Mouse (Mus musculus) splenic B cell, adult 2 months (primary cell): ENCODE results near the gene Poc1a.
A peak's percentile ranks its signal among the peaks of the same experiment; 100 is the strongest.

Source experiments
- DNase-seq: peaks from one replicate; pipeline ENCODE4 v3.0.0-alpha.2; 2011; ENCODE audit warnings: low read depth, low spot score
- H3K27me3 ChIP-seq: 2 replicates; pipeline ENCODE4 v1.6.1; 2012; ENCODE audit warnings: mild to moderate bottlenecking, low read length, moderate library complexity, mixed read lengths; ENCODE audit not compliant: control insufficient read depth, poor library complexity, insufficient read depth, severe bottlenecking
- H3K36me3 ChIP-seq: 2 replicates; pipeline ENCODE4 v1.6.1; 2012; ENCODE audit warnings: mild to moderate bottlenecking, low read length, moderate library complexity, mixed read lengths; ENCODE audit not compliant: control insufficient read depth, poor library complexity, insufficient read depth, severe bottlenecking

Poc1a gene

DNA sequence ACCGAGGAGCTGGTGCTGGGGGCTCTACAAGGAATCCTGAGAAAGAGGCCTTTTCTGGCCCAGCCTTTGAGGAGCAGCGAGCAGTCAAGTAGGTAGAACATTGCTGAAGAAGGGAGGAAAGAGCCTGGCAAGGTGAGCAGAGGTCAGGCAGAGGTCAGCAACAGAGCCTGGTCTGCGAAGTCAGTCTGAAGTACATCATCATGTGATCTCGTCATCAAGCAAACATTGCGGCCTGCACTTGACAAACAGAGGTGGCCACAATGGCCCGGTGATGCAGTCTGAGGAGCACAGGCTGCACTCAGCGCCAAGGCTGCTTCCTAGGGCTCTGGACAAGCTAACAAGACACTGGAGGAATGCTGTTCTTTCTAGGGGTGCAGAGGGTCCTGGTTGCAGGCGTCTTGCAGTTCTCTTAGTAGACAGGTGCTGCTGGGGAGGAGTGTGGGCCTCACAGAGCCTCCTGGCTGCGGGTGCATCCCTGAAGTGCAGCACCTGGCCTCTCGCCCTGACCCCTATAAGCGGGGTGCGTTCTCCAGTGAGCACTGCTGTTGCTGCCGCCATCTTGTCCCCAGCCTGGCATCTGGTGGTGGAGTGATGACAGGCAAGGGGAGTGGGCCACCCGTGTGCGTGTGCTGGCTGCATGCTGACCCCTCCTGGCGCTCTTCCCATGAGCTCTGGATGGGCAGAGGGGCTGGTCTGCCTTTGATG is 21.7 kb downstream of the Poc1a start:
- no peak for DNase-seq
- Histone ChIP-seq H3K27me3 (no peaks in the 10 kb centered on the region), H3K36me3 (no peaks in the 10 kb centered on the region)

DNA sequence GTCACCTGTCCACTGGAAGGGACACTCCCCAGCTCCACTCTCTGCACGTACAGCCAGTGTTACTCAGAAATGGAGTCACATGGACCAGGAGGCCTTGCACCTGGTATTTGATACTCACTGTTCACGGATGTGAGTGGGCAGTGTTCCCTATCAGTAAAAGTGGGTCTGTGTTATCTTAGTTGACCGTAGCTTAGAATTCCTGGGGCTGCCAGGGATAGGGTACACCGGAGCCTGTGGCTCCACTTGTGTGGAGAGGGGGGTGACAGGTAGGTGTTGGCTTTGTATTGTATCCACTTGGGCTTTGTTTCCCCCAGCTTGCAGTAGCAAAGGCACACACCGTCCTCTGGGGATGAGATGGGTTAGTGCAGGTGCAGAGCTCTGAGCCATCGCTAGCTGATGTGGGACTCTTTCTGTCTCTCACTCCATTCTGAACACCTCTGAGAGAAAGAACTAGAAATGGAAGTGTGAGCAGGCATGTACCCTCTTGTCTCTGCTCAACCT is 22.6 kb downstream of the Poc1a start:
- DNase-seq, result no peak

DNA sequence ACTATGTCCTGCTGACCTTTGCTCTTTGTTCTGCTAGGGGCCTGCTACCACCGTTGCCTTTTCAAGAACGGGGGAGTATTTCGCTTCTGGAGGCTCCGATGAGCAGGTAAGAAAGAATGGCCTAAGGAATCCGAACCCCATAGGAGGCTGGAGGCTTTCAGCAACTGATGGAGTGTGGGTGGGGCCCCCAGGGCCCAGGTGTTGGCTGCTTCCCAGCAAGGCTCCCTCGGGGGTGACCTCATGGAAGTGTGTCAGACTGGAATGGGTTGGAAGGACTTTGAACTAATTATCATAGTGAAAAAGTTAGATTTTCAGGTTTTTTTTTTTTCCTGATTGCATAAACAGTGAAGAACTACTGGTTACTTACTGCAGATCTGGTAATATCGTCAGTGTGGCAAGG is 24.4 kb downstream of the Poc1a start:
- no peak for DNase-seq
- Histone ChIP-seq H3K36me3 (no peaks in the 10 kb centered on the region), H3K27me3 (no peaks in the 10 kb centered on the region)

More for the DNA sequence above, 22.6 kb downstream of the Poc1a start:
- Histone ChIP-seq H3K36me3 (no peaks in the 10 kb centered on the region), H3K27me3 (no peaks in the 10 kb centered on the region)

DNA sequence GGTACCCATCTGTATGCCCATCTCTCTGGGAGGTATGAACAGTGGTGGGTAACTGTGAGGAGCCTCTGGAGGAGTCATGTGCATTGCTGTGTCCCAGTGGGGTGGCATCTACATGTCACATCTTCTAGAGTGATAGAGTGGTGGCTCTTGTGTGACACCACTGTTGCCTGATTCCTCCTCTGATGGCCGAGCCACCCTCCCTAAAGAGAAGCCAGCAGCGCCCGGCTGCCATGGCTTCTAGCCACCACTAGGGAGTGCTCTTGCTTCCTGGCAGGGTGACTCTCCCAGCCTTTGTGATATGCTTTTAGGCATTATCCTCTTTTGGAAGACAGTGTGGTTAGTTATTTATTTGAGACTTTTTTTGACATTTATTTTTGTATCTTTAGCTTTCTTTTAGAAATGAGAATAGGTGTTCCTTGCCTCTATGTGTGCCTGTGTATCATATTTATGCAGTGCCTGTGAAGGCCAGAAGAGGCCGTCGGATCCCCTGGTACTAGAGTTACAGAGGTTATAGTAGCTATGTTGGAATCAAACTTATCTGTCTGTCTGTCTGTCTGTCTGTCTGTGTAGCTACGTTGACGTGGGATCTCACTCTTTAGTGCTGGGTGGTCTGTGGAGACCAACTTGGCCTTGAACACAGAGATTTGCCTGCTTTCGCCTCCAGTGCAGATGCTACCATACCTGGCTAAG is 25.9 kb downstream of the Poc1a start:
- DNase-seq, result peak; percentile 77
- H3K27me3 ChIP-seq, result no peaks in the 10 kb centered on the region
- H3K36me3 ChIP-seq, result no peaks in the 10 kb centered on the region

DNA sequence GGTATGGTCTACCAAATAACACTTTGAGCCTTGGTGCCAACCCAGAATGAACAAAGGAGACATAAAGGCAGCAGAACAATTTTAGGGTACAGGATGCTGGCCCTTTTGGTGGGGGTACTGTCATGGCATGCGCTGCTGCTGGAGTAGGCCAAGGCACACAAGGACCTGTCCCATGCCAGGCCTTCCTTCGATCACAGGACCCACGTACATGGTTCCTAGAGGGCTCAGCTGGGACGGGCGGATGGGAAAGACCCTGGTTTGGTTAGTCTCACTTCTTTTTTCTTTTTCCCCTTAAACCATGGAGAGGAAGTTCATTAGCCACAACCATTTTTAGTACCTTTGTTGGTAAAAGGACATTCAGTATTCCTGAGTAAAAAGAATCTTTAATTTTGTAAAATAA is 27.3 kb downstream of the Poc1a start:
- DNase-seq, result no peak
- no peaks in the 10 kb centered on the region for H3K27me3 ChIP-seq
- H3K36me3 ChIP-seq, result no peaks in the 10 kb centered on the region

DNA sequence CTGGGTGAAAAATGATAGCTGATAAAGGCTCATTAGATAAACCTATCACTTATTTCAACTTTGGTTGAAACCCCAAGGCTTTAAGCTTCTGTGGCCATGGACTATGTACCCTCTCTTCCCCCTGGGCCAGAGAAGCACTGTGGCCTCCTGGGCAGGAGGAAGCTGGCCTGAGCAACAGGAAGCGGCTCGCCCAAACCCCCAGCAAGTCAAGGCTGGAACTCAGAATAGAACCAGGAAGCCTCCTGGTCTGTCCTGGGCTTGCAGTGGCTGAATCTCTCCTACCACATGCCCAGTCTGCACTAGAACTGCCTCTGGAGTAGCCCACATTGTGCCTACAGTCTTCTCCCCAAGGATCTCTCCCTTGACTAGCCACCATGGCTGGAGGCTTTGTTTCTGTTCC is 27.7 kb downstream of the Poc1a start:
- no peaks in the 10 kb centered on the region for H3K36me3 ChIP-seq
- no peaks in the 10 kb centered on the region for H3K27me3 ChIP-seq
- peak; percentile 10 for DNase-seq

DNA sequence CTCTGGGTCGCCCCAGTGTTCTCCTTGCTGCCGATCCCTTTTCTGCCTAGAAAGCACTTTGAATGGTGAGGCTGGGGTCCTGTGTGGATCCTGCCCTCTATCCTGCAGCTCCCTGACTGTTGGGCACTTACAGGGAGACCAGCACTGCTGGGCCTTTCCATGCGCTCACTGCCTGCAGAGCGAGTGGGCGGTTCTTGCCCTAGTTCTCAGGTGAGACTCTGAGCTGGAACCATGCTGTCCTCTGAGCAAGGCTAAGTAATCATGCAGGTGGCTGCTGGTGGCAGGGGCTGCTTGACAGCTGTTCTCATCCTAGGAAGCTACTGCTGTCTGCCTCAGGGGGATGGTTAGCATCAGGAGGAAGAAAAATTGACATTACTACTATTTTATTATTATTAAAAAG is 28.1 kb downstream of the Poc1a start:
- H3K27me3 ChIP-seq, result no peaks in the 10 kb centered on the region
- peak; percentile 16 for DNase-seq
- H3K36me3 ChIP-seq, result no peaks in the 10 kb centered on the region

DNA sequence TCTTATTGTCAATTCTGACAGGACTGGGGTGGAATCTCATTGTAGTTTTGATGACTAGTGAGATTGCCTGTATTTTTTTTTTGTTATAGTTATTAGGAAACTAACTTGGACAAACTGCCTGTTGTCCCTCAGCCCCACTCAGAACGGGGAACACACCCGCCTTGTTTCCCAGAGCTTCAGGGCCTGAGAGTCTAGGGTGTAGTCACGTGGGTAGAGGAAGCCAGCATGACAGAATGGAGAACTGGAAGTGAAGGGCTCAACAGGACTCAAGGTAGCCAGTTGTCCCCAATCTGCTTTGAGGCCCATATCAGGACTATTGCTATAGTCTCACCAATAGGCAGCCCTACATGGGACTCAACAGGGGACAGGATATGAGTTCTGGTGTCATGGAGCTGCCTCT is 29.0 kb downstream of the Poc1a start:
- peak; percentile 19 for DNase-seq
- no peaks in the 10 kb centered on the region for H3K27me3 ChIP-seq
- no peaks in the 10 kb centered on the region for H3K36me3 ChIP-seq

DNA sequence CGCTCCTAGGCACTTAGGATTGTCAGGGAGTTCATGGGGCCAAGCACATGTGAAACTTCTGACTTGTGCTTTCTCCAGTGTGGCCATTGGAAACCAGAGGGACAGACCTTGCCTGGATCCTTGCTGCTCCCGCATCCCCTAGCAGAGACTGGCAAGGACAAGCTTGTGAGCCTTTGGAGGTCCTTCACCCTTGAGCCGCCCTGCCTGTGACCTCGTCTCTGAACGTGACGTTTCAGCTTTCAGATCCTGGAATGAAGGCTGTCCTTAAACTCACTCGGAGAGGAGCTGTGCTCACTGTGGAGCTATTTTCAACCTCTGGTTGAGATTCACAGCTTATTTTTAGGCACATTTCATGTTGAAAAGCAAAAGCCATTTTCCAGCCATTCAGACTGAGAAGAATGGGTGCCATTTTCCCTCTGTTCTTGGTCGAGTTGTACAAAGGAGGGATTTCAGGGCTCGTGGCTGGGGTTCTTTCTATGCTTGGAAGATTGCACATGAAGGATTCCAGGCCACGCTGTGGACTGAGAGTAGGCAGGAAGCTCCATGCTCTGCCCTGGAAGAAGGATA is 30.8 kb downstream of the Poc1a start:
- H3K36me3 ChIP-seq, result no peaks in the 10 kb centered on the region
- H3K27me3 ChIP-seq, result no peaks in the 10 kb centered on the region
- DNase-seq, result no peak

DNA sequence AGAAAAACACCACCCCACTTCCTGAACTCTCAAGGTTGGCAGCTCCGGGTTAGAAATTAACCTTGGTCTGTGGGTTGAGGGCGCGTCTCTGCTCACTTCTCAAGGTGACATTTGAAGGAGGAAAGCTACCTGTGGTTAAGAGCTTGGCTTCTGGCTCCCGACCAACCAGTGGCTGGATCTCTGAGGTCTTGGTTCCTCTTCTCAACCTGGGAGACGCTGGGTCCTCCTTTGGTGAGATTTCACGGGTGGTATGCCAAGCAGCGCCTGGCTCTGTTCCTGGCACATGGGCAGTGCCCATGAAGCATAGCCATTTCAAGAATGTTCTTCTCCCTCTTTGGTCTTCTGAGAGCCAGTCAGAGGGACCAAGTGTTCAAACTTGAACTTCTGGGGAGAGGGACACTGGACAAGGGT is 32.1 kb downstream of the Poc1a start:
- peak; percentile 17 for DNase-seq
- no peaks in the 10 kb centered on the region for H3K27me3 ChIP-seq

DNA sequence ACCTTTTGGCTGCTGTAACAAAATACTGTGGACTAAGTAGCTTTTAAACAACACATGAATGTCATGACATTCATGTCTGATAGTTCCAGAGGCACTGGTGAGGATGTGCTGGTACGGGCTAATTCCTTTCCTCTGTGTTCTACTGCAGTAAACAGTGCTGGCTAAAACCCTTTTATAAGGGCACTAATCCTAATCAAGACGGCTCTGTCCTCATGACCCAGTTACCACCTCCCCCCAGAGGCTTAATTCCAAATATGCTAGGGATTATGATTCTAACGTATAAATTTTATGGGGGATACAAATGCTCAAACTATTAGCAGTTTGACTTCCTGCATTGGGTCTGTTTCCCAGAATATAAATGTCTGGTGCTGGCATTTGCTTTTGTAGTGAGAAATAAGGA is 33.3 kb downstream of the Poc1a start:
- no peak for DNase-seq
- Histone ChIP-seq H3K27me3 (no peaks in the 10 kb centered on the region), H3K36me3 (no peaks in the 10 kb centered on the region)

More for the DNA sequence above, 32.1 kb downstream of the Poc1a start:
- no peaks in the 10 kb centered on the region for H3K36me3 ChIP-seq

DNA sequence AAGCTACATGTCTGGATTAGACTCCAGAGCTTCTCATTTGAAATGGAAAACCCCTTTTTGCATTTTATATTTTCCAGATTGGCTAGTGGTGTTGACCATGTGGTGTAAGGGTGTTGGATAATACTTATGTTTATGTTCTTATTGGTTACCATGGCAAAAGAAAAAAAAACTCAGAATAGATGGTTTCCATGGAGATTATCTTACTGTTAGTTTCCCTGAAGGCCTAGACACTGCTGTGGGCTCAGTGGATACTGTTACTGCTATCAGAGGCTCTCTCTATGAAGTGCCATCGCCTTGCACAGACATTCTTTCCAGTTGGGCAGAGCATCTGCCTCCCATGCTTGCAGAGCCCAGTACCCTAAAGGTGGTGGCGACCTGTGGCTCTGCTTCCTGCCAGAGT is 37.2 kb downstream of the Poc1a start:
- DNase-seq, result no peak
- H3K27me3 ChIP-seq, result no peaks in the 10 kb centered on the region

DNA sequence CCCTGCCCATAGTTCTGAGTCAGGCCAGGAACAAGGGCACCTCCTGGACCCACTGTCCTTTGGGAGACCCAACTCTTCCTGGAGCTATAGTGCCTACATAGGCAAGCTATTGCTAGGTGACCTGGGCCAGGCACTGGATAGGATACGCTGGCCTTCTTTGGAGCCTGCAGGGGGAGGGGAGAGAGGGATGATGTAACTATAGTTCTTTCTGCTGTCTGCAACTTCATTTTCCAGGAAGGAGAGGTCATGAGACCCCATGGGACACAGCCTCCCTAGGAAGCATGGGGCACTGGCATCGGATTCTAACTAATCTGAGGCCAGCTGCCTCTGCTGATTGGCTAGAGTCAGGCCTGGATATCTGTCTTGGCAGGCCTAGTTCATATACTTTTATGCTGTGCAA is 38.2 kb downstream of the Poc1a start:
- DNase-seq, result no peak
- H3K36me3 ChIP-seq, result no peaks in the 10 kb centered on the region

More for the DNA sequence above, 37.2 kb downstream of the Poc1a start:
- H3K36me3 ChIP-seq, result no peaks in the 10 kb centered on the region

DNA sequence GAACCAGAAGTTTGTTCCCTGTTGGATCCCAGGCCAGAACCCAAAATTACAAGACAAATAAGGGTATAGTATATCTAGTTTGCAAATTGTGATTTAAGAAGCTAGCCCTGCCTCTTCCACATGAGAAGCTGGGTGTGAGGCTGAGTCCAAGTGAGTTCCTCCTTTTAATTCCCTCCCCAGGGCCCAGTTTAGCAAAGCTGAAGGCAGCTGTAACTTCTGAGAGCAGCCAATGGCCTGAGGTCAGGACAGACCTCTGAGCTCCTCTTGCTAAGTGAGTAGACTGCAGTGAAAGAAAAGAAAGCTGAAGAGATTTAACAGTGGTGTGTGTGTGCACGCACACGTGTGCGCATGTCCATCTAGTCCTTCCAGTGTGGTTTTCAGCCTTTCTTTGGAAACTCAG is 41.6 kb downstream of the Poc1a start:
- H3K36me3 ChIP-seq, result no peaks in the 10 kb centered on the region
- DNase-seq, result no peak
- no peaks in the 10 kb centered on the region for H3K27me3 ChIP-seq

More for the DNA sequence above, 38.2 kb downstream of the Poc1a start:
- H3K27me3 ChIP-seq, result no peaks in the 10 kb centered on the region

DNA sequence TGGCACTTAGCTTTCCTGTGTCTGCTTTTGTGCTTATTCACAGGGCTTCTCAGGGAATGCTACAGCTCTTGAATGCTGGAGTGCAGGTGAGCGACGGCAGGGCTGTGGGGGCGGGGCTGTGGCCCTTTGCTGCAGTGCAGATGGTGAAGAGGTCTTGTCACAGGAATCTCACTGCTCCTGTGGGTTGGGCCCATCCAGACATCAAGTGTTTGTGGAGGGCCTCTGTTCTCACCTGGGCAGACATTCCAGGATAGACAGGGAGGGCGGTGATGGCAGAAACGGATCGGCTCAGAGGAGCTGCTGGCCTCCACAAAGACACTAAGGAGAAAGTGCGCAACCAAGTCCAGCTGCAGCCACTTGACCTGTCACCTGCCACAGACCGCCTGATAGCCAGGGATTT is 45.4 kb downstream of the Poc1a start:
- H3K36me3 ChIP-seq, result no peaks in the 10 kb centered on the region
- no peak for DNase-seq
- no peaks in the 10 kb centered on the region for H3K27me3 ChIP-seq
